Mouse (Mus musculus): Measurements from ENCODE around the gene Tbc1d2. TPM values are rescaled to one million over a fixed set of nuclear protein-coding genes. Genes with fewer than 3 reads are reported as not detected.
"Not testable (repeated sequence)": the region's sequence is repeated elsewhere in the genome, so short reads cannot be mapped to it uniquely, and the experiment has no call there.

Tbc1d2 gene
- polyA plus RNA-seq, 1 experiment from 2014 or later: 0.60 TPM

GRCm38 (mm10) chr4:46655298-46655697 lies 5.3 kb upstream of the Tbc1d2 start:
- Histone ChIP-seq H3K9me3 (ENCODE audit: control insufficient read depth, low read length) (no peaks in the 10 kb centered on the region), H3K27ac (ENCODE audit: low read depth, low read length) (no peak overlapping the region), H3K36me3 (ENCODE audit: control insufficient read depth, insufficient read depth, low read length) (no peaks in the 10 kb centered on the region), H3K9ac (ENCODE audit: low read length) (no peak overlapping the region), H3K4me3 (ENCODE audit: low read depth, low read length) (no peak overlapping the region), H3K4me2 (no peak overlapping the region), H3K27me3 (ENCODE audit: control insufficient read depth, insufficient read depth, low read length) (0 out of 2 replicates have a peak, but pooled peaks cover 5% of the 10 kb centered on the region), H3K4me1 (ENCODE audit: control insufficient read depth, insufficient read depth, low read length) (peaks cover 5% of the 10 kb centered on the region; the same call in 1 of the 2 replicates)
- ATAC-seq (ENCODE audit: low FRiP score) (no peak), DNase-seq (ENCODE audit: low spot score, missing footprints) (peak; percentile 35)
- 65% methylated on average over 1 of the region's 1 CpGs for WGBS

GRCm38 (mm10) chr4:46649161-46649560 lies 848 bp downstream of the Tbc1d2 start:
- H3K9me3 ChIP-seq (ENCODE audit: control insufficient read depth, low read length): no peaks in the 10 kb centered on the region
- H3K4me3 ChIP-seq (ENCODE audit: low read depth, low read length): no peak overlapping the region
- no peak for DNase-seq (ENCODE audit: low spot score, missing footprints)
- peaks cover 23% of the 10 kb centered on the region for H3K27me3 ChIP-seq (ENCODE audit: control insufficient read depth, insufficient read depth, low read length)
- H3K27ac ChIP-seq (ENCODE audit: low read depth, low read length): no peak overlapping the region
- no peak for ATAC-seq (ENCODE audit: low FRiP score)
- no peaks in the 10 kb centered on the region for H3K36me3 ChIP-seq (ENCODE audit: control insufficient read depth, insufficient read depth, low read length)
- WGBS: 62% methylated on average over 4 of the region's 4 CpGs
- no peak overlapping the region for H3K9ac ChIP-seq (ENCODE audit: low read length)
- peak overlapping the region; percentile 94 for H3K4me2 ChIP-seq
- peaks cover 7% of the 10 kb centered on the region; the same call in 1 of the 2 replicates for H3K4me1 ChIP-seq (ENCODE audit: control insufficient read depth, insufficient read depth, low read length)

- Histone ChIP-seq H3K27ac (ENCODE audit: low read depth, low read length) (no peak overlapping the region), H3K36me3 (ENCODE audit: control insufficient read depth, insufficient read depth, low read length) (no peaks in the 10 kb centered on the region), H3K9ac (ENCODE audit: low read length) (no peak overlapping the region), H3K9me3 (ENCODE audit: control insufficient read depth, low read length) (no peaks in the 10 kb centered on the region), H3K27me3 (ENCODE audit: control insufficient read depth, insufficient read depth, low read length) (peaks cover 6% of the 10 kb centered on the region), H3K4me2 (no peak overlapping the region), H3K4me1 (ENCODE audit: control insufficient read depth, insufficient read depth, low read length) (peaks cover 3% of the 10 kb centered on the region; the same call in 1 of the 2 replicates), H3K4me3 (ENCODE audit: low read depth, low read length) (no peak overlapping the region)
- WGBS: 89% methylated on average over 8 of the region's 8 CpGs
- peak; percentile 4 for DNase-seq (ENCODE audit: low spot score, missing footprints)
- ATAC-seq (ENCODE audit: low FRiP score): no peak
These were observed 6.3 kb downstream of the Tbc1d2 start for GRCm38 (mm10) chr4:46643676-46644112.

- Histone ChIP-seq H3K4me3 (ENCODE audit: low read depth, low read length) (no peak overlapping the region), H3K27ac (ENCODE audit: low read depth, low read length) (no peak overlapping the region), H3K36me3 (ENCODE audit: control insufficient read depth, insufficient read depth, low read length) (no peaks in the 10 kb centered on the region), H3K4me1 (ENCODE audit: control insufficient read depth, insufficient read depth, low read length) (peaks cover 3% of the 10 kb centered on the region; the same call in 1 of the 2 replicates), H3K9me3 (ENCODE audit: control insufficient read depth, low read length) (no peaks in the 10 kb centered on the region), H3K27me3 (ENCODE audit: control insufficient read depth, insufficient read depth, low read length) (peaks cover under 1% of the 10 kb centered on the region; the same call in 1 of the 2 replicates), H3K9ac (ENCODE audit: low read length) (no peak overlapping the region), H3K4me2 (no peak overlapping the region)
- ATAC-seq (ENCODE audit: low FRiP score): no peak
- DNase-seq (ENCODE audit: low spot score, missing footprints): peak; percentile 69
- 85% methylated on average over 8 of the region's 8 CpGs for WGBS
These were observed 6.9 kb downstream of the Tbc1d2 start for GRCm38 (mm10) chr4:46642924-46643675.

- peak; percentile 61 for DNase-seq (ENCODE audit: low spot score, missing footprints)
- Histone ChIP-seq H3K9me3 (ENCODE audit: control insufficient read depth, low read length) (no peaks in the 10 kb centered on the region), H3K36me3 (ENCODE audit: control insufficient read depth, insufficient read depth, low read length) (no peaks in the 10 kb centered on the region), H3K9ac (ENCODE audit: low read length) (no peak overlapping the region), H3K27me3 (ENCODE audit: control insufficient read depth, insufficient read depth, low read length) (no peaks in the 10 kb centered on the region), H3K4me3 (ENCODE audit: low read depth, low read length) (no peak overlapping the region), H3K4me2 (no peak overlapping the region), H3K4me1 (ENCODE audit: control insufficient read depth, insufficient read depth, low read length) (peaks cover 3% of the 10 kb centered on the region; the same call in 1 of the 2 replicates), H3K27ac (ENCODE audit: low read depth, low read length) (no peak overlapping the region)
- 22% methylated on average over 4 of the region's 4 CpGs for WGBS
- ATAC-seq (ENCODE audit: low FRiP score): peak; percentile 7; the same call in 1 of the 2 replicates
These were observed 8.7 kb downstream of the Tbc1d2 start for GRCm38 (mm10) chr4:46641283-46641682.

- no peaks in the 10 kb centered on the region for H3K36me3 ChIP-seq (ENCODE audit: control insufficient read depth, insufficient read depth, low read length)
- peak; percentile 31 for DNase-seq (ENCODE audit: low spot score, missing footprints)
- H3K9me3 ChIP-seq (ENCODE audit: control insufficient read depth, low read length): no peaks in the 10 kb centered on the region
- no peak for ATAC-seq (ENCODE audit: low FRiP score)
- peaks cover 3% of the 10 kb centered on the region; the same call in 1 of the 2 replicates for H3K4me1 ChIP-seq (ENCODE audit: control insufficient read depth, insufficient read depth, low read length)
- no peak overlapping the region for H3K9ac ChIP-seq (ENCODE audit: low read length)
- H3K4me2 ChIP-seq: no peak overlapping the region
- no peaks in the 10 kb centered on the region for H3K27me3 ChIP-seq (ENCODE audit: control insufficient read depth, insufficient read depth, low read length)
- 88% methylated on average over 8 of the region's 8 CpGs for WGBS
- no peak overlapping the region for H3K4me3 ChIP-seq (ENCODE audit: low read depth, low read length)
- H3K27ac ChIP-seq (ENCODE audit: low read depth, low read length): no peak overlapping the region
These were observed 10.1 kb downstream of the Tbc1d2 start for GRCm38 (mm10) chr4:46639866-46640265.

- ATAC-seq (ENCODE audit: low FRiP score); H3K4me3 ChIP-seq (ENCODE audit: low read depth, low read length); H3K27me3 ChIP-seq (ENCODE audit: control insufficient read depth, insufficient read depth, low read length); H3K4me1 ChIP-seq (ENCODE audit: control insufficient read depth, insufficient read depth, low read length); H3K9ac ChIP-seq (ENCODE audit: low read length); H3K27ac ChIP-seq (ENCODE audit: low read depth, low read length); H3K36me3 ChIP-seq (ENCODE audit: control insufficient read depth, insufficient read depth, low read length); H3K9me3 ChIP-seq (ENCODE audit: control insufficient read depth, low read length); H3K4me2 ChIP-seq: not testable (repeated sequence)
- 91% methylated on average over 10 of the region's 10 CpGs for WGBS
- peak; percentile 53 for DNase-seq (ENCODE audit: low spot score, missing footprints)
These were observed 12.8 kb downstream of the Tbc1d2 start for GRCm38 (mm10) chr4:46637250-46637649.

- H3K27me3 ChIP-seq (ENCODE audit: control insufficient read depth, insufficient read depth, low read length): no peaks in the 10 kb centered on the region
- DNase-seq (ENCODE audit: low spot score, missing footprints) (peak; percentile 8), ATAC-seq (ENCODE audit: low FRiP score) (no peak)
- no peak overlapping the region for H3K4me2 ChIP-seq
- H3K4me1 ChIP-seq (ENCODE audit: control insufficient read depth, insufficient read depth, low read length): no peaks in the 10 kb centered on the region
- H3K9ac ChIP-seq (ENCODE audit: low read length): no peak overlapping the region
- H3K4me3 ChIP-seq (ENCODE audit: low read depth, low read length): no peak overlapping the region
- H3K36me3 ChIP-seq (ENCODE audit: control insufficient read depth, insufficient read depth, low read length): no peaks in the 10 kb centered on the region
- no peaks in the 10 kb centered on the region for H3K9me3 ChIP-seq (ENCODE audit: control insufficient read depth, low read length)
- H3K27ac ChIP-seq (ENCODE audit: low read depth, low read length): no peak overlapping the region
- WGBS: 90% methylated on average over 16 of the region's 16 CpGs
These were observed 14.1 kb downstream of the Tbc1d2 start for GRCm38 (mm10) chr4:46635702-46636430.

- DNase-seq (ENCODE audit: low spot score, missing footprints) (peak; percentile 47), ATAC-seq (ENCODE audit: low FRiP score) (no peak)
- Histone ChIP-seq H3K9me3 (ENCODE audit: control insufficient read depth, low read length) (no peaks in the 10 kb centered on the region), H3K27me3 (ENCODE audit: control insufficient read depth, insufficient read depth, low read length) (no peaks in the 10 kb centered on the region), H3K4me1 (ENCODE audit: control insufficient read depth, insufficient read depth, low read length) (no peaks in the 10 kb centered on the region), H3K9ac (ENCODE audit: low read length) (no peak overlapping the region), H3K4me2 (no peak overlapping the region), H3K36me3 (ENCODE audit: control insufficient read depth, insufficient read depth, low read length) (no peaks in the 10 kb centered on the region), H3K4me3 (ENCODE audit: low read depth, low read length) (no peak overlapping the region), H3K27ac (ENCODE audit: low read depth, low read length) (no peak overlapping the region)
- 64% methylated on average over 6 of the region's 6 CpGs for WGBS
These were observed 15.1 kb downstream of the Tbc1d2 start for GRCm38 (mm10) chr4:46634881-46635280.
